Mouse (Mus musculus) lung, embryonic 15.5 days (tissue): ENCODE measurements around the gene Phyhd1. TPM values are rescaled to one million over a fixed set of nuclear protein-coding genes. Genes with fewer than 3 reads are reported as not detected.

Experiments
- ATAC-seq: fragments of 200-750 bp; cut with Nextera tagmentation; 2 replicates; pipeline ENCODE4 v1.8.0; 2017; ENCODE audit warnings: moderate number of reproducible peaks, borderline replicate concordance; ENCODE audit not compliant: low FRiP score, low TSS enrichment; ENCODE audit errors: extremely low read depth
- H3K27ac ChIP-seq: fragments of 300-500 bp; sonication (generic); 2 replicates; pipeline ENCODE4 v1.5.1; 2015; ENCODE audit warnings: moderate library complexity, mild to moderate bottlenecking, inconsistent platforms
- H3K27me3 ChIP-seq: fragments of 300-500 bp; sonication (generic); 2 replicates; pipeline ENCODE4 v1.6.1; 2015; ENCODE audit warnings: inconsistent platforms
- H3K36me3 ChIP-seq: fragments of 300-500 bp; sonication (generic); 2 replicates; pipeline ENCODE4 v1.6.1; 2015; ENCODE audit warnings: inconsistent platforms
- H3K4me1 ChIP-seq: fragments of 300-500 bp; sonication (generic); 2 replicates; pipeline ENCODE4 v1.6.1; 2015; ENCODE audit warnings: inconsistent platforms
- H3K4me2 ChIP-seq: fragments of 300-500 bp; sonication (generic); 2 replicates; pipeline ENCODE4 v1.6.1; 2015; ENCODE audit warnings: inconsistent platforms, mild to moderate bottlenecking, moderate library complexity
- H3K4me3 ChIP-seq: fragments of 300-500 bp; sonication (generic); 2 replicates; pipeline ENCODE4 v1.5.1; 2015; ENCODE audit warnings: mild to moderate bottlenecking, inconsistent platforms
- H3K9ac ChIP-seq: fragments of 300-500 bp; sonication (generic); 2 replicates; pipeline ENCODE4 v1.6.1; 2015; ENCODE audit warnings: inconsistent platforms
- H3K9me3 ChIP-seq: fragments of 300-500 bp; sonication (generic); 2 replicates; pipeline ENCODE4 v1.6.1; 2016; ENCODE audit warnings: inconsistent platforms
- WGBS: fragments of 180-500 bp; shearing (Covaris S2); methylation state at CpG from one replicate; pipeline ENCODE4 v1.1.7; 2015; 5-methylcytosine and 5-hydroxymethylcytosine counted together
- polyA plus RNA-seq: library from polyadenylated mRNA; unstranded; fragments of >200 nt; fragmentation: Nextera tagmentation; extraction: Ambion mirVana; gene quantifications from 2 replicates; pipeline ENCODE4 v1.2.1, GENCODE M21; 2015

The Phyhd1 gene
- polyA plus RNA-seq, 1 experiment from 2014 or later, result 7.1 TPM

GRCm38 (mm10) chr2:30299966-30300365, 34.0 kb downstream of the Phyhd1 start:
- no peak overlapping the region for H3K4me3 ChIP-seq
- WGBS, result 85% methylated on average over 5 of the region's 5 CpGs
- H3K4me1 ChIP-seq, result no peaks in the 10 kb centered on the region
- no peaks in the 10 kb centered on the region for H3K27me3 ChIP-seq
- peaks cover 72% of the 10 kb centered on the region for H3K36me3 ChIP-seq
- H3K4me2 ChIP-seq, result no peak overlapping the region
- H3K27ac ChIP-seq, result no peak overlapping the region
- H3K9me3 ChIP-seq, result no peaks in the 10 kb centered on the region
- no peak overlapping the region for H3K9ac ChIP-seq
- no peak for ATAC-seq

- H3K4me3 ChIP-seq, result no peak overlapping the region
- 86% methylated on average over 7 of the region's 7 CpGs for WGBS
- no peaks in the 10 kb centered on the region for H3K4me1 ChIP-seq
- no peak overlapping the region for H3K27ac ChIP-seq
- no peak for ATAC-seq
- no peaks in the 10 kb centered on the region for H3K27me3 ChIP-seq
- H3K4me2 ChIP-seq, result no peak overlapping the region
- H3K36me3 ChIP-seq, result peaks cover 95% of the 10 kb centered on the region
- H3K9me3 ChIP-seq, result no peaks in the 10 kb centered on the region
- H3K9ac ChIP-seq, result no peak overlapping the region
Measured at GRCm38 (mm10) chr2:30306087-30306486, 40.1 kb downstream of the Phyhd1 start.

- Histone ChIP-seq H3K27ac (no peak overlapping the region), H3K4me2 (no peak overlapping the region), H3K4me3 (no peak overlapping the region), H3K36me3 (peaks cover 90% of the 10 kb centered on the region), H3K9ac (no peak overlapping the region), H3K9me3 (no peaks in the 10 kb centered on the region), H3K27me3 (no peaks in the 10 kb centered on the region), H3K4me1 (no peaks in the 10 kb centered on the region)
- ATAC-seq, result no peak
- 79% methylated on average over 3 of the region's 3 CpGs for WGBS
Measured at GRCm38 (mm10) chr2:30309351-30309750, 43.3 kb downstream of the Phyhd1 start.

GRCm38 (mm10) chr2:30311481-30311880, 45.5 kb downstream of the Phyhd1 start:
- Histone ChIP-seq H3K36me3 (peaks cover 90% of the 10 kb centered on the region), H3K27ac (no peak overlapping the region), H3K4me2 (no peak overlapping the region), H3K27me3 (no peaks in the 10 kb centered on the region), H3K4me1 (no peaks in the 10 kb centered on the region), H3K9ac (no peak overlapping the region), H3K4me3 (no peak overlapping the region), H3K9me3 (no peaks in the 10 kb centered on the region)
- 94% methylated on average over 2 of the region's 2 CpGs for WGBS
- no peak for ATAC-seq

GRCm38 (mm10) chr2:30316136-30316535, 50.1 kb downstream of the Phyhd1 start:
- Histone ChIP-seq H3K27me3 (no peaks in the 10 kb centered on the region), H3K9me3 (no peaks in the 10 kb centered on the region), H3K4me3 (no peak overlapping the region), H3K4me2 (no peak overlapping the region), H3K27ac (no peak overlapping the region), H3K9ac (no peak overlapping the region), H3K36me3 (peaks cover 75% of the 10 kb centered on the region), H3K4me1 (no peaks in the 10 kb centered on the region)
- no peak for ATAC-seq
- WGBS, result 91% methylated on average over 4 of the region's 4 CpGs

GRCm38 (mm10) chr2:30316955-30317354, 51.0 kb downstream of the Phyhd1 start:
- H3K36me3 ChIP-seq, result peaks cover 78% of the 10 kb centered on the region
- no peaks in the 10 kb centered on the region for H3K27me3 ChIP-seq
- whole genome bisulfite sequencing, result 91% methylated on average over 5 of the region's 5 CpGs
- H3K9me3 ChIP-seq, result no peaks in the 10 kb centered on the region
- no peak overlapping the region for H3K4me3 ChIP-seq
- H3K4me2 ChIP-seq, result no peak overlapping the region
- ATAC-seq, result no peak
- no peak overlapping the region for H3K9ac ChIP-seq
- H3K27ac ChIP-seq, result no peak overlapping the region
- H3K4me1 ChIP-seq, result no peaks in the 10 kb centered on the region

GRCm38 (mm10) chr2:30319260-30319659, 53.3 kb downstream of the Phyhd1 start:
- no peak overlapping the region for H3K4me2 ChIP-seq
- peaks cover 81% of the 10 kb centered on the region for H3K36me3 ChIP-seq
- no peak overlapping the region for H3K27ac ChIP-seq
- WGBS, result 64% methylated on average over 4 of the region's 4 CpGs
- H3K27me3 ChIP-seq, result no peaks in the 10 kb centered on the region
- no peak for ATAC-seq
- H3K9me3 ChIP-seq, result no peaks in the 10 kb centered on the region
- no peak overlapping the region for H3K9ac ChIP-seq
- no peaks in the 10 kb centered on the region for H3K4me1 ChIP-seq
- H3K4me3 ChIP-seq, result no peak overlapping the region

- 94% methylated on average over 7 of the region's 7 CpGs for WGBS
- no peak overlapping the region for H3K27ac ChIP-seq
- no peaks in the 10 kb centered on the region for H3K27me3 ChIP-seq
- peaks cover 80% of the 10 kb centered on the region for H3K36me3 ChIP-seq
- no peaks in the 10 kb centered on the region for H3K4me1 ChIP-seq
- H3K4me2 ChIP-seq, result no peak overlapping the region
- H3K4me3 ChIP-seq, result no peak overlapping the region
- no peaks in the 10 kb centered on the region for H3K9me3 ChIP-seq
- no peak for ATAC-seq
- no peak overlapping the region for H3K9ac ChIP-seq
Measured at GRCm38 (mm10) chr2:30323111-30323510, 57.1 kb downstream of the Phyhd1 start.

GRCm38 (mm10) chr2:30325296-30325695, 59.3 kb downstream of the Phyhd1 start:
- H3K4me3 ChIP-seq, result no peak overlapping the region
- WGBS, result 88% methylated on average over 5 of the region's 5 CpGs
- H3K27ac ChIP-seq, result no peak overlapping the region
- no peaks in the 10 kb centered on the region for H3K27me3 ChIP-seq
- H3K9ac ChIP-seq, result no peak overlapping the region
- H3K9me3 ChIP-seq, result no peaks in the 10 kb centered on the region
- H3K36me3 ChIP-seq, result peaks cover 91% of the 10 kb centered on the region
- H3K4me2 ChIP-seq, result no peak overlapping the region
- no peaks in the 10 kb centered on the region for H3K4me1 ChIP-seq
- no peak for ATAC-seq

GRCm38 (mm10) chr2:30327276-30327675, 61.3 kb downstream of the Phyhd1 start:
- Histone ChIP-seq H3K27ac (no peak overlapping the region), H3K27me3 (no peaks in the 10 kb centered on the region), H3K9me3 (no peaks in the 10 kb centered on the region), H3K9ac (no peak overlapping the region), H3K36me3 (peaks cover 93% of the 10 kb centered on the region), H3K4me1 (no peaks in the 10 kb centered on the region), H3K4me3 (no peak overlapping the region), H3K4me2 (no peak overlapping the region)
- no peak for ATAC-seq
- 82% methylated on average over 7 of the region's 7 CpGs for WGBS

GRCm38 (mm10) chr2:30328791-30329190, 62.8 kb downstream of the Phyhd1 start:
- Histone ChIP-seq H3K36me3 (peaks cover 93% of the 10 kb centered on the region), H3K4me3 (no peak overlapping the region), H3K9ac (no peak overlapping the region), H3K27ac (no peak overlapping the region), H3K4me1 (no peaks in the 10 kb centered on the region), H3K4me2 (no peak overlapping the region), H3K27me3 (no peaks in the 10 kb centered on the region), H3K9me3 (no peaks in the 10 kb centered on the region)
- no peak for ATAC-seq
- WGBS, result 89% methylated on average over 3 of the region's 3 CpGs
